Mouse (Mus musculus) heart, adult 2 months (tissue): ENCODE measurements around the gene Fam221b.

Experiments
- CTCF ChIP-seq: fragments of 200-600 bp; IDR thresholded peaks from 2 replicates; pipeline ENCODE4 v1.8.1; 2022; ENCODE audit warnings: antibody characterized with exemption, mild to moderate bottlenecking, moderate library complexity
- POLR2A ChIP-seq: fragments of 200-500 bp; IDR thresholded peaks from 2 replicates; pipeline ENCODE4 v1.6.1; 2011; ENCODE audit warnings: mild to moderate bottlenecking, low read depth, low read length, control low read depth; ENCODE audit not compliant: insufficient read depth

DNA sequence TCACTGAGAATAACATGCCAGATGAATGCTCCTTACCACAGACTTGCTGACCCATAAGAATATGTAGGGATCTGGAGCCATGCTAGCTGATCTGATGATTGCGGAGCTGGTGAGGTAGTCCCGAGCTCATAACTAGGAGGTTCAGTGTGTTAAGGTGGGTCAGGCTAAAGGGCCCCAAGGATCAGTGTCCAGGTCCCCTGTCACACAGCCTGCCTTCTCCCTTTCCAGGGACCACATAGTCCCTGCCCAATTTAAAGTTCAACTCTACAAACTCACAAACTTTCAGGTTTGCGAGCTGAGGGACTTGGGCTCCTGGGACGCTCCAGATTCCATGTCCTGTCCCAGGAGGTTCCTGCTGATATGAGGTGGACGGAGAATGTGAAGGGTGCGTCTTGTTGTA lies 31.8 kb upstream of the Fam221b start, which contains the start of gene Olfr70:
- TF ChIP-seq CTCF (no peak), POLR2A (no peak)
